Mouse (Mus musculus) liver, embryonic 13.5 days (tissue): ENCODE data around the gene Hyal1. TPM values are rescaled to one million over a fixed set of nuclear protein-coding genes. Genes with fewer than 3 reads are reported as not detected.
"Not testable (repeated sequence)": the region's sequence is repeated elsewhere in the genome, so short reads cannot be mapped to it uniquely, and the experiment has no call there.

Source experiments
- ATAC-seq: fragments of 200-750 bp; cut with Nextera tagmentation; 2 replicates; pipeline ENCODE4 v1.8.0; 2017; ENCODE audit warnings: low read depth, mild to moderate bottlenecking, moderate number of reproducible peaks, moderate library complexity
- DNase-seq: peaks from one replicate; pipeline ENCODE4 v3.0.0; 2022
- H3K27ac ChIP-seq: fragments of 300-500 bp; sonication (generic); 2 replicates; pipeline ENCODE4 v1.5.1; 2015; ENCODE audit warnings: moderate library complexity, mild to moderate bottlenecking, inconsistent platforms
- H3K27me3 ChIP-seq: fragments of 300-500 bp; sonication (generic); 2 replicates; pipeline ENCODE4 v1.6.1; 2015; ENCODE audit warnings: mild to moderate bottlenecking, inconsistent platforms
- H3K36me3 ChIP-seq: fragments of 300-500 bp; sonication (generic); 2 replicates; pipeline ENCODE4 v1.6.1; 2015; ENCODE audit warnings: mild to moderate bottlenecking, inconsistent platforms
- H3K4me1 ChIP-seq: fragments of 300-500 bp; sonication (generic); replicated peaks from 2 replicates; pipeline ENCODE4 v1.6.1; 2015; ENCODE audit warnings: inconsistent platforms
- H3K4me2 ChIP-seq: fragments of 300-500 bp; sonication (generic); 2 replicates; pipeline ENCODE4 v1.6.1; 2015; ENCODE audit warnings: inconsistent platforms, mild to moderate bottlenecking, moderate library complexity
- H3K4me3 ChIP-seq: fragments of 300-500 bp; sonication (generic); replicated peaks from 2 replicates; pipeline ENCODE4 v1.5.1; 2015; ENCODE audit warnings: mild to moderate bottlenecking, inconsistent platforms
- H3K9ac ChIP-seq: fragments of 300-500 bp; sonication (generic); 2 replicates; pipeline ENCODE4 v1.6.1; 2015; ENCODE audit warnings: mild to moderate bottlenecking, inconsistent platforms
- H3K9me3 ChIP-seq: fragments of 300-500 bp; sonication (generic); replicated peaks from 2 replicates; pipeline ENCODE4 v1.6.1; 2016; ENCODE audit warnings: inconsistent platforms
- WGBS: fragments of 180-500 bp; shearing (Covaris S2); methylation state at CpG from one replicate; pipeline ENCODE4 v1.1.7; 2015; ENCODE audit not compliant: insufficient replicate concordance; 5-methylcytosine and 5-hydroxymethylcytosine counted together
- polyA plus RNA-seq: library from polyadenylated mRNA; unstranded; fragments of >200 nt; fragmentation: Nextera tagmentation; extraction: Ambion mirVana; gene quantifications from 2 replicates; pipeline ENCODE4 v1.2.1, GENCODE M21; 2015

Gene Hyal1
- polyA plus RNA-seq, 1 experiment from 2014 or later, result 2.6 TPM

DNA sequence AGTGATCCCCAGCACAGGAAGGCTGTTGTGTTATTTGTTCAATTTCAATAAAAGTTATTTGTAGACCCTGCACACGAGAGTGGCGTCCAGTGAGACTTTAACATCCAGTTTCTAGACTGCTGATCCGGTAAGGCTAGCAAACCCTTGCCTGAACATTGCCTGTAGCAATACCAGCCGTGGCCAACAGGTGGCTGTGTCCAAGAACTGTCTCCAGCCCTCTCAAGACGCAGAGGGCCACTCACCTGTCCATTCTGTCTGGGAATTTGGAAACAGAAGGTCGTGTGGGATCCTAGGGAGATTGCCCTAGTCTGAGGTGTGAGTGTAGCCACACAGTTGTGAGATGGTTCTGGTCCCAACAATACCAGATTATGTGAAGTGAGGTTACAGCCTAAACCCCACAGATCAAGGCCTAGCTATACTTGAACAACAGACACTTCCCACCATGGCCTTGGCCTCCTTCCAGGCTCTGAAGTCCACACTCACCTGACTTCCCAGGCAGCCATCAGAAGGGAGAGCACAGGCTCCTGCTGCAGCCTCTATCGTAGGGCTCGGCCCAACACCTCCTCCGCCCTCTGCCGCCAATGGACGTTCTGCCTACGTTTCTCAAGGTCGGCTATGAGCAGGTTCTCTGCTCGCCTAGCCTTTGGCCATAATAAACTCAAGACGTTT, 10.6 kb upstream of the Hyal1 start:
- no peak for ATAC-seq
- DNase-seq, result peak; percentile 65
- WGBS, result 51% methylated on average over 15 of the region's 15 CpGs
- no peaks in the 10 kb centered on the region for H3K27me3 ChIP-seq
- H3K9me3 ChIP-seq, result no peaks in the 10 kb centered on the region
- H3K36me3 ChIP-seq, result peaks cover 35% of the 10 kb centered on the region
- H3K4me2 ChIP-seq, result peak overlapping the region; percentile 92
- H3K4me1 ChIP-seq, result peaks cover 84% of the 10 kb centered on the region
- 0 out of 2 replicates have a peak overlapping the region, but pooled peaks have one; percentile 7 for H3K9ac ChIP-seq
- H3K27ac ChIP-seq, result peak overlapping the region; percentile 94
- H3K4me3 ChIP-seq, result no peak overlapping the region

DNA sequence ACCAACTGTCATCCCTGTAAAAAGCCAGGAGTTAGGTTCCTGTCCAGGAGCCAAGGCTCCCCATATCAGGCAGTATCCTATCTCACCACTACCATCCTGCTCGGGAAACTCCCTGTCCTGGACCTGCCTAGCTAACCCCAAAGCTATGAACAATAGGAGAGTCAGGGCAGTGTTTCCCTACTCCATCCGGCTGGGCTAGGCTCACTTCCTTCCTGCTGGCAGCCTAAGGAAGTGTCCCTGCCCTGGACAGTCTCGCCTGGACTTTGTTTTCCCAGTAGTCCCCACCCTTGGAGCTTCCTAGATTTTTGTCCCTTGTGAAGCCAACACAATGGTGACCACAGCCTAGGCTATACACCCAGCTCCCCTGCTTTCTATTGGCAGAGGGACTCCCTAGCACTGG, 9.9 kb upstream of the Hyal1 start:
- ATAC-seq (no peak), DNase-seq (no peak)
- H3K9ac ChIP-seq, result peak overlapping the region; percentile 92

DNA sequence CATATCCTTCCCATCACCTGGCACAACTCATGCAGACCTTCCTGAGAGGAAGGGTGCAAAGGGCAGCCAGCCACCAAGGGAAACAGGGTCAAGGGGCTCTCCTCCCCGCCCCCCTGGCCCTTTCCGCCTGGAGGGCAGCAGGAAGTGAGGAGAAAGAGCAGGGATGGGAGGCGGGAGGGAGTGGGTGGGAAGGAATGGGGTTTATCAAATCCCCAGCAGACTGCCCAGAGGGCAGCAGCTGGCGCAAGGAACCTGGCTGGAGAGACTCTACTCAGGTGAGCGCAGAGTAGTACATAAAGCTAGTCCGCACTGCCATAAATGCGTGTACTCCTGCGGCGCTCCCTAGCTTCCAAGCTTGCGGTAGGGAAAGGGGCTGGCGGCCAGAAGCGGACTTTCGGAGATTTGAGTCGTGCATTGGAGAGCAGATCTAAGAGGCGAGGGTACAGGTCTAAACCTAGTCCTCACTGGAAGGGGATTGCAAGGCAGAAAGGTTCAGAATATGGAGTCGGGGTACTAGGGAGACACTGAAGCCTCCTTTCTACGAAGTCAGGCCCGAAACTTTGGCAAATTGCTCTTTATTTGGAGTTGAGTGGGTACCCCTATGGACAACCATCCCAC, 8.9 kb upstream of the Hyal1 start, which contains the start of gene Hyal2:
Hyal2 (plus strand) TSS at position 244 of the 618 bp plus-strand sequence.
- H3K27ac ChIP-seq, result peak within 1 kb of the TSS; percentile 94
- no peak for DNase-seq

More for the DNA sequence above, 9.9 kb upstream of the Hyal1 start:
- 40% methylated on average over 3 of the region's 3 CpGs for WGBS
- Histone ChIP-seq H3K4me2 (peak overlapping the region; percentile 92), H3K27ac (peak overlapping the region; percentile 94), H3K4me3 (0 out of 2 replicates have a peak overlapping the region, but pooled peaks have one; percentile 86), H3K4me1 (peaks cover 85% of the 10 kb centered on the region), H3K27me3 (no peaks in the 10 kb centered on the region), H3K36me3 (peaks cover 35% of the 10 kb centered on the region), H3K9me3 (no peaks in the 10 kb centered on the region)

DNA sequence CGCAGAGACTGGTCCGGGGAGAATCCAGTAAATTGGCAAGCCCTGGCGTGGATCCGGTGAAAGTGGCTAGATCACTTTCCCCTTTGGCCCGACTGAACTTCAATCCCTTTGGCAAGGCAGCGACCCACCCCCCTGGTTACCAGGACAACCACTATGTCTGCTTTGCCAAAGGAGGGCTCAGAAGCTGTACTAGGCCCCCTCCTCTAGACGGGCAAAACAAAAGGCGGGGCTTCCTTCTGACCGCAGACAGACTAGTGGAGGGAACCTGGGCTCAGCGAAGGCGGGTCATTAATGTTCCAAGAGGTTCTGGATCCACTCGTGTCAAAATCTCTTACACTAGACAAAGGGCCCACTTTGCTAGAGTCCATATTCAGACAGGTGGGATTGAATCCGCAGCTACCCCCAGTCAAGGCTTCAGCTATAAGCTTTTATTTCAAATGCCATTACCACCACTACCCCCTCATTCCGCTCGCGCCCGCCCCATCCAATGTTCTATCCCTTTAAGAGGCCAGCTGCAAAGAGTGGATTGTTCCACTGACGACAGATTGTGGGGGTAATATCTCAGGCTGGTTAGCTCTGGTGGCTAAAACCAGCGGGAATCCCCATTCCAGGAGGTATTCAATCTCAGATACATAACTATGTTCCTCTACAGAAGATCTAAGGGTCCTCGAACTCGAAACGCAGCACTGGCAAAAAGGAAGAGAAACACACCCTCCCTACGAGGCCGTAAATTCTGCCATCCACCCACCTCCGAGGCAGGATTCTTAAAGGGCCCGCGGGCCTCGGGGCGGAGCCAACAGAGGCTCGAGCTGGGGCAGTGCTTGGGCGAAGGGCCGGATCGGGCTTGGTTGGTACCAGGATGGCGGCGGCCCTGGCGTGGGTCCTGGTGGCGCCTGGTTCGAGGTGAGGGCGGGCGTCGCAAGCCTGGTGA, 8.1 kb upstream of the Hyal1 start:
- WGBS, result under 1% methylated on average over 41 of the region's 41 CpGs
- Histone ChIP-seq H3K4me3 (peak overlapping the region; percentile 86), H3K4me1 (peaks cover 90% of the 10 kb centered on the region), H3K4me2 (peak overlapping the region; percentile 92), H3K27ac (peak overlapping the region; percentile 94), H3K9ac (peak overlapping the region; percentile 92), H3K9me3 (no peaks in the 10 kb centered on the region), H3K27me3 (no peaks in the 10 kb centered on the region), H3K36me3 (peaks cover 47% of the 10 kb centered on the region)
- peak; percentile 84 for DNase-seq
- ATAC-seq, result peak; percentile 75

More for the DNA sequence above, 8.9 kb upstream of the Hyal1 start, which contains the start of gene Hyal2:
- Histone ChIP-seq H3K9me3 (no peaks in the 10 kb centered on the region), H3K4me3 (peak within 1 kb of the TSS; percentile 86), H3K9ac (peak within 1 kb of the TSS; percentile 92), H3K27me3 (no peaks in the 10 kb centered on the region), H3K4me1 (peaks cover 85% of the 10 kb centered on the region), H3K4me2 (peak within 1 kb of the TSS; percentile 92), H3K36me3 (peaks cover 40% of the 10 kb centered on the region)
- ATAC-seq, result no peak
- 37% methylated on average over 18 of the region's 18 CpGs for WGBS

DNA sequence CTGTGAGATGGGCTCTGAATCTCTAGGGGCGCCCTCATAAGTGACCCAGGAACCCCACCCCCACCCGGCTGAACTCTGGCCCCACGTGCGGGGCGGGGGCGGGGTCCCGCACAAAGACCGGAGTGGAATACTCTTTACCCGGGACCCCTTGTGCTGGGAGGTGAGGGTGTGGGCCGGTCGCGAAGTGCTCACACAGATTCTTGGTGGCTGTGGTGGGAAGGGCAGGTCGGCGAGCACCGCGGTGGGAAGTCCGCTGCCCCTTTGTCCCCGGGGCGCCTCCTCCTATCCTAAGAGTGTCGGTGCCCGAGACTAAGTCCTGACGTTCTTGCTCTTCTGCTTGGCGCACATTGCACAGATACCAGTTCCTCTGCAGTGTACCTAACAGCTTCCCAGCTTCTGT, 7.5 kb upstream of the Hyal1 start:
- Histone ChIP-seq H3K4me1 (peaks cover 85% of the 10 kb centered on the region), H3K9ac (peak overlapping the region; percentile 92), H3K27me3 (no peaks in the 10 kb centered on the region), H3K9me3 (no peaks in the 10 kb centered on the region), H3K4me3 (peak overlapping the region; percentile 86), H3K27ac (peak overlapping the region; percentile 94), H3K4me2 (peak overlapping the region; percentile 92), H3K36me3 (peaks cover 49% of the 10 kb centered on the region)
- no peak for DNase-seq
- ATAC-seq, result peak; percentile 7
- WGBS, result 0% methylated on average over 23 of the region's 23 CpGs

DNA sequence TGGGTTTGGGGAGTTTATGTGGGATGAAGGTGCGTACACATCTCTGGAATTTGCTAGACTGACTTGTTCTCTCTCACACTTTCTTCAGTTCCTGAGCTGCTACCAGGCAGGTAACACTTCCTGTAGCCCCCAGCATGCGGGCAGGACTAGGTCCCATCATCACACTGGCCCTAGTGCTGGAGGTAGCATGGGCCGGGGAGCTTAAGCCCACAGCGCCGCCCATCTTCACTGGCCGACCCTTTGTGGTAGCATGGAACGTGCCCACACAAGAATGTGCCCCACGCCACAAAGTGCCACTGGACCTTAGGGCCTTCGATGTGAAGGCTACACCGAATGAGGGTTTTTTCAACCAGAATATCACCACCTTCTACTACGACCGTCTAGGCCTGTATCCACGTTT, 6.7 kb upstream of the Hyal1 start:
- ATAC-seq, result no peak
- Histone ChIP-seq H3K9me3 (no peaks in the 10 kb centered on the region), H3K4me1 (peaks cover 82% of the 10 kb centered on the region), H3K4me2 (peak overlapping the region; percentile 92), H3K27me3 (no peaks in the 10 kb centered on the region), H3K9ac (peak overlapping the region; percentile 92), H3K36me3 (peaks cover 46% of the 10 kb centered on the region), H3K4me3 (peak overlapping the region; percentile 86), H3K27ac (peak overlapping the region; percentile 94)
- WGBS, result 65% methylated on average over 13 of the region's 13 CpGs
- DNase-seq, result no peak

DNA sequence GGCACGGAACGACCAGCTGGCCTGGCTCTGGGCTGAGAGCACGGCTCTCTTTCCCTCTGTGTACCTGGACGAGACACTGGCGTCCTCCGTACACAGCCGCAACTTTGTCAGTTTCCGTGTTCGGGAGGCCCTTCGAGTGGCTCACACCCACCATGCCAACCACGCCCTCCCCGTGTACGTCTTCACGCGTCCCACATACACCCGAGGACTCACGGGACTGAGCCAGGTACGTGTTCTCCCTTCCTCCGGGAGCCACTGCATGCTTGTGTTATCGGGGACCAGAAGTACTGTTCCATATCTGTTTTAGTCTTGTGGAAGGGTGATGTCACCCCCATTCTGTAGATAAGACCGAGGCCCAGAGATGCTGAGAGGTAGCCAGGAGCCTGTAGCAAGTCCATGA, 5.9 kb upstream of the Hyal1 start:
- Histone ChIP-seq H3K9ac (peak overlapping the region; percentile 92), H3K4me3 (peak overlapping the region; percentile 86), H3K27ac (peak overlapping the region; percentile 94), H3K36me3 (peaks cover 40% of the 10 kb centered on the region), H3K9me3 (no peaks in the 10 kb centered on the region), H3K27me3 (no peaks in the 10 kb centered on the region), H3K4me1 (peaks cover 82% of the 10 kb centered on the region), H3K4me2 (peak overlapping the region; percentile 92)
- ATAC-seq, result peak; percentile 68
- WGBS, result 31% methylated on average over 21 of the region's 21 CpGs
- DNase-seq, result peak; percentile 70

DNA sequence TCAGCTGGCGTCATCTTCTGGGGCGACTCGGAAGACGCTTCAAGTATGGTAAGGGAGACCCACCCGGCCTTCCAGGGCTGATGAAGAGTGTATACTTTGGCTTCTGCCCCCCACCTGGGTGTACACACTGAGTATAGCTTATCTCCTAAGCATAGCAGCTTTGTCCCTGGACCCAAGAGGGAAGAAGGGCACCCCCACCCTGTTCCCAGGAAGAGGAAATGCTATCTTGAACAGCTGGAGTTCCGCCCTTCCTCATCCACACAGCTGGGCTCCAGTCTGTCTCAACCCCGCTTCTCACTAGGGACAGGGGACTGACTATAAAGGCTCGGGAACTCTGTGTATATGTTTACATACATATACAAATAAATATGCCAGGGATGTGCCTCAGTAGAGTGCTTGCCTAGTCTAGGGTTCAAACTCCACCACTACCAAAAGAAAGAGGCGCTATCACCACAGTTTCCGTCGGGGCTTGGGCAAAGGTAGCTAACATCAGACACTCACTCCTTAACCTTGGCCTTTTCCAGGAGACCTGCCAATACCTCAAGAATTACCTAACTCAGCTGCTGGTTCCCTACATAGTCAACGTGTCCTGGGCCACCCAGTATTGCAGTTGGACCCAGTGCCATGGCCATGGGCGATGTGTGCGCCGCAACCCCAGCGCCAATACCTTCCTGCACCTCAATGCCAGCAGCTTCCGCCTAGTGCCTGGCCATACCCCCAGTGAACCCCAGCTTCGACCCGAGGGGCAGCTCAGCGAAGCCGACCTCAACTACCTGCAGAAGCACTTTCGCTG, 5.0 kb upstream of the Hyal1 start:
- peaks cover 40% of the 10 kb centered on the region for H3K36me3 ChIP-seq
- H3K27me3 ChIP-seq, result no peaks in the 10 kb centered on the region
- peak; percentile 51 for DNase-seq
- H3K9me3 ChIP-seq, result no peaks in the 10 kb centered on the region
- H3K27ac ChIP-seq, result peak overlapping the region; percentile 94
- peak overlapping the region; percentile 92 for H3K4me2 ChIP-seq
- peak overlapping the region; percentile 86 for H3K4me3 ChIP-seq
- WGBS, result 78% methylated on average over 22 of the region's 22 CpGs
- ATAC-seq, result peak; percentile 43
- H3K4me1 ChIP-seq, result peaks cover 82% of the 10 kb centered on the region
- peak overlapping the region; percentile 92 for H3K9ac ChIP-seq

DNA sequence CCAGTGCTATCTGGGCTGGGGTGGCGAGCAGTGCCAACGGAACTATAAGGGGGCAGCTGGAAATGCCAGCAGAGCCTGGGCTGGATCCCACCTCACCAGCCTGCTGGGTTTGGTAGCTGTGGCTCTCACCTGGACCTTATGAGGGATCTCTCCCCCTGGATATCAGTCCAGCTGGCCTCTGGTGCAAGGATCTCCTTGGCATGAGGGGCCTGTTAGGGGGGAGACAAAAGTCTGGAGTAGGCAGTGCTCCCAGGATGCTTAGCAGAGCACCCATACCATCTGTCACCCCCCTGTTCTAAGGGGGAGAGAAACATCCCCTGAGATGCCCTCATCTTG, 4.4 kb upstream of the Hyal1 start:
- H3K4me1 ChIP-seq, result peaks cover 82% of the 10 kb centered on the region
- ATAC-seq (no peak), DNase-seq (no peak)
- peak overlapping the region; percentile 94 for H3K27ac ChIP-seq
- WGBS, result 92% methylated on average over 2 of the region's 2 CpGs
- peak overlapping the region; percentile 86; the same call in 1 of the 2 replicates for H3K4me3 ChIP-seq
- peak overlapping the region; percentile 92 for H3K4me2 ChIP-seq
- H3K27me3 ChIP-seq, result no peaks in the 10 kb centered on the region
- peak overlapping the region; percentile 92 for H3K9ac ChIP-seq
- H3K36me3 ChIP-seq, result peaks cover 40% of the 10 kb centered on the region
- no peaks in the 10 kb centered on the region for H3K9me3 ChIP-seq

DNA sequence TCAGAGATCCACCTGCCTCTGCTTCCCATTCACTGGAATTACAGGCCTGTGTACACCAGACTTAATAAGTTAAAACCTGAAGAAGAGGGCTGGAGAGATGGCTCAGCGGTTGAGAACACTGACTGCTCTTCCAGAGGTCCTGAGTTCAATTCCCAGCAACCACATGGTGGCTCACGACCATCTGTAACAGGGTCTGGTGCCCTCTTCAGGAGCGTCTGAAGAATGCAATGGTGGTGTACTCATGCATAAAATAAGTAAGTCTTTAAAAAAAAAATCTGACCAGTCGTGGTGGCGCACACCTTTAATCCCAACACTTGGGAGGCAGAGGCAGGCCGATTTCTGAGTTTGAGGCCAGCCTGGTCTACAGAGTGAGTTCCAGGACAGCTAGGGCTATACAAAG, 3.0 kb upstream of the Hyal1 start:
- not testable (repeated sequence) for H3K4me2 ChIP-seq, ATAC-seq, H3K9me3 ChIP-seq, H3K4me3 ChIP-seq, H3K27me3 ChIP-seq, H3K9ac ChIP-seq, DNase-seq
- Histone ChIP-seq H3K27ac (peak overlapping the region; percentile 94), H3K4me1 (peaks cover 81% of the 10 kb centered on the region), H3K36me3 (peaks cover 40% of the 10 kb centered on the region)
- 73% methylated on average over 6 of the region's 6 CpGs for WGBS
